Mouse (Mus musculus): ENCODE results near the gene Mlf2. TPM values are rescaled to one million over a fixed set of nuclear protein-coding genes. Genes with fewer than 3 reads are reported as not detected.

Mlf2 gene
- polyA plus RNA-seq, 1 experiment from 2014 or later: 288 TPM

DNA sequence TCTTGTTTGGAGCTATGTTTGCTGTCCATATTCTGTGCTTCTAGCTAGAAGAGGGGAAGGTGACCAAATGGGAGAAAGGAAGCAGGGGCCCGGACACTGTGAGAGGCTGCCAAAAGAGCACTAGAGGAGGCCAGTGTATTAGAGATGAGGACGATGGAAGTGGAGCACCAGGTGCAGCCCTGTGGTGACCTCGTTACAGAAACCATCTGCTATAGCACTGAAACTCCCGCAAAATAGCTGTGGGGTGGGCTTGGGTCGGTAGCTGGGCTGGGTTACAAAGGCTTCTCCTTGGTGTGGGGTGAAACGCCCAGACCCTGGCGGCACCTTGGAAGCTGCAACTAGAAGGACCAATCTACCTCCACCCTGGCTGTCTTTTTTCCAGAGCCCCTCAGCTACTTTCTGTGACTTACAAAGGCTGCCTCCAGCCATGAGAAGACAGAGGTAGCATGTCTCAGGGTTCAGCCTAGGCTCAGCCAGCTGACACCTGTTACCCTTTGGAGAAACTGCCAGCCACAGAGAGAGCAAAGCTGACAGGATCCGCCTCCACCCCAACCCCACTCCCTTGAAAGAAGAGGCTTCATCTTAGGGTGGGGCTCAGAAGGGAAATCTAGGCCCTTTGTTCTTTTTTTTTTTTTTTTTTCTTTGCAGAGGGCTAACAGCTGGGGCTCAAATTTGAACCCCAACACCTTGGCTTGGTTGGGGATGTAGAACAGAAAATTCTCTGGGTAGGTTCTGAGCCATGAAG, 31.0 kb upstream of the Mlf2 start:
- WGBS: 55% methylated on average over 8 of the region's 8 CpGs
- H3K4me2 ChIP-seq: no peak overlapping the region
- H3K36me3 ChIP-seq: no peaks in the 10 kb centered on the region
- no peak overlapping the region for H3K4me3 ChIP-seq
- no peak overlapping the region for H3K9ac ChIP-seq
- ATAC-seq (ENCODE audit: extremely low read depth, insufficient number of reproducible peaks, low FRiP score, low TSS enrichment): no peak
- no peak overlapping the region for H3K27ac ChIP-seq (replicated peaks)
- H3K27me3 ChIP-seq (replicated peaks): no peaks in the 10 kb centered on the region
- H3K9me3 ChIP-seq: no peaks in the 10 kb centered on the region
- peaks cover 9% of the 10 kb centered on the region for H3K4me1 ChIP-seq

DNA sequence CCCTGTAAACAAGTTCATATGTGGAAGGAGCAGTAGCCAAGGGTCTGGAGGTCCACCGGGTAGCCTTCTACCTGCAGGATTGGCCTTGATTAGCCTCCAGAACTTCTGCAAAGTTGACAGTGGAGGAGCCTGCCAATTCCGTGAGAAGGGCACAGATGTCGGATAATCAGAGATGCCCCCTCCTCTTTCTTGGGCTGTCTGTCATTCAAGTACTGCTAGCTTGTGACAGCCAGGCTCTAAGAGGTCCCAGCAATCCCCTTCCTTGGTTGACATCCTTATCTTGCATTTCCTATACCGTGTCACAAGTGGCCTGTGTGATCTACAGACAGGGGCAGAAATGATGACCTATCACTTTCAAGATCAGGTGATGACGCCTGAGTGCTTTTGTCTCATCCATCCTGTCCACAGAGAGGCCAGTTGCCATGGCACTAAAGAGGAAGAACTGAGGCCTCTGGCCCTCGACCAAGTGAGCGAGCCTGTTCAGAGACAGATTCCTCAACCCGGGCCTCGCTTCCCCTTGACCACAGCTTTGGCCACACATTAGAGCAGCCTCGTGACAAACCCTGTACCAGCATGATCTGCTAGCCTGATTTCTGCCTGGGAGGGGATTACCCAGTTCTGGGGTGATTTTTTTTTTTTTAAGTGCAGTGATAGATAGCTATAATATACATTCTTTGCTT, 30.2 kb upstream of the Mlf2 start:
- 0 out of 2 replicates have a peak overlapping the region, but pooled peaks have one; percentile 28 for H3K9ac ChIP-seq
- peaks cover 14% of the 10 kb centered on the region for H3K4me1 ChIP-seq
- H3K27me3 ChIP-seq (replicated peaks): no peaks in the 10 kb centered on the region
- WGBS: 27% methylated on average over 10 of the region's 10 CpGs
- H3K27ac ChIP-seq (replicated peaks): no peak overlapping the region
- H3K9me3 ChIP-seq: no peaks in the 10 kb centered on the region
- no peak for ATAC-seq (ENCODE audit: extremely low read depth, insufficient number of reproducible peaks, low FRiP score, low TSS enrichment)
- no peak overlapping the region for H3K4me2 ChIP-seq
- no peaks in the 10 kb centered on the region for H3K36me3 ChIP-seq
- H3K4me3 ChIP-seq: no peak overlapping the region

DNA sequence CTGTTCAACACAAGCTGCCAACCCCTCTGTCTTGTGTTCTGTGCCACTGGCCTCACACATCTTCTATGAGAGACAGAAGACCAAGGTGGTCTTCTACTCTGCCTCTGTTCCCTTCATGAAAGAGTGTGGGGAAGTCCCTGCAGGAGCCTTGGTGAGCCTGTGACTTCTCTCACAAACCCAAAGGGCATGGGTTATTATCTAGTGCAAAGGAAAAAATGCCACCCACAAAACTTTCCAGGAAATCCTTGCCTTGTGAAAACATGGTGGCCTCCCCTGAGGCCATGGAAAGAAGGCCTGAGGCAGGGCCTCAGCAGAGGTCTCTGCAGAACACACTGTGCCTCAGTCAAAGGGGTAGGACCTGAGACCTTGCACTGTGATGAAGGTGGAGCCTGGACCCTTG, 29.3 kb upstream of the Mlf2 start:
- Histone ChIP-seq H3K27me3 (replicated peaks) (no peaks in the 10 kb centered on the region), H3K36me3 (no peaks in the 10 kb centered on the region), H3K9me3 (no peaks in the 10 kb centered on the region), H3K4me2 (no peak overlapping the region), H3K4me1 (peaks cover 14% of the 10 kb centered on the region), H3K27ac (replicated peaks) (no peak overlapping the region), H3K4me3 (no peak overlapping the region), H3K9ac (no peak overlapping the region)
- ATAC-seq (ENCODE audit: extremely low read depth, insufficient number of reproducible peaks, low FRiP score, low TSS enrichment): no peak

DNA sequence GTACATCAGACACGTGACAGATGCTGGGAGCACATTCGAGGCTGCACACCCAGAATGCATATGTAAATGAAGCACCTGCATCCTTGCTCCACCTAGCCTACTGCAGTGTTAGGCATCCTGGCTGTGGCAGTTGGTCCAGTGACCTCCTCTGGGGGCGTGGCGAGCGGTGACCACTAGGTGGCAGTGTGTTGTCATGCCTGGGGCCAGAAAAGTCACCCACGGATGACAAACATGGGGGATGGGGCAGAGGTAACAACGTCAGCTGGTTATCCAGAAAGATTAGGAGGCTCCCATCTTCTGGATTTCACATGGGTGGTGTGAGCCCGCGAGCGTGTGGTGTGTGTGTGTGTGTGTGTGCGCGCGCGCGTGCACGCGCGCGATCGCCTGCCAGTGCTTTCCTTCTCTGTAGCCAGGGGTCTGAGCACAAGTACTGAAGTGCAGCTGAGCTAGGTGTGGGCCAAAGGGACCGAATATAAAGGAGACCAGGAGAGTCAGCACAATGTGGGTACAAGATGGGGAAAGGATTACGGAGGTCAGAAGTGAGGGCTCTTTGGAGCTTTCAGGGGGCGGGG, 27.5 kb upstream of the Mlf2 start:
- WGBS: under 1% methylated on average over 23 of the region's 23 CpGs
- no peaks in the 10 kb centered on the region for H3K36me3 ChIP-seq
- H3K27me3 ChIP-seq (replicated peaks): peaks cover 8% of the 10 kb centered on the region
- peak overlapping the region; percentile 87 for H3K4me2 ChIP-seq
- peaks cover 14% of the 10 kb centered on the region for H3K4me1 ChIP-seq
- peak overlapping the region; percentile 62 for H3K4me3 ChIP-seq
- peak overlapping the region; percentile 86 for H3K9ac ChIP-seq
- ATAC-seq (ENCODE audit: extremely low read depth, insufficient number of reproducible peaks, low FRiP score, low TSS enrichment): peak; percentile 77; the same call in 1 of the 2 replicates
- H3K27ac ChIP-seq (replicated peaks): peak overlapping the region; percentile 99
- H3K9me3 ChIP-seq: no peaks in the 10 kb centered on the region

DNA sequence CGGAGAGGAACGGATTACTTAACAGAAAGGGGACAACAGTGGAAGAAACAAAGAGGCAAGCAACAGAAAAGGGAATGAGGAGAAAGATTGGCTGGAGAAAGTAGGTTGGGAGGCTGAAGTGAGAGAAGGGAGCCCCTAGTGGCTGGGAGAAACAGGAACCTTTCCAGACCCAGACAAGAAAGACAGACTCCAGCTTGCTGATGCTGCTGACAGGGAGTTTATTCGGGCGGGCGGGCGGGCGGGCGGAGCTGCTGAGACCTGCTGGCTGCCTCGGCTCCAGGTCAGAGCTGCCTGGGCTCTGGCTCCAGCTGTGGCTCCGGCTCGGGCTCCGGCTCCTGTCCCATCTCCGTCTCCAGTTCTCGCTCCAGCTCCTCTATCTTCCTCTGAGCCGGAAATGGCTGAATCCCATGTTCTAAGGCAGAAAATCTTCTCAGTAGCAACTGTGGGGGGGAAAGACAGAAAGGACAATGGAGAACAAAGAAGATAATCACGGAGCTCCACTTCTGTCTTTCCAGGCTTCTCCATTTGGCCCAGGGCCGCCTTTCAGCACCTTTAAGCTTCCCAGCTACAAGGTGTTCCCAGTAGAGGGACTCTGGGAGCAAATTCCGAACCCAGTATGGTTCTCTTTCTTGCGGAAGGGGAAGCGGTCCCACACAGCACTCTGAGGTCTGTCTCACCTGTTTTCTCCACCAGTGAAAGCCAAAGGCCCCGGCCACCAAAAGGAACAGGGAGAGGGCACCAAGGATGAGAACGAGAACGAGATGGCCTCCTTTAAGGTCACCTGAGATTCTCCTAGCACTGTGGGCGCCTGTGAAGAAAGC, 26.8 kb upstream of the Mlf2 start:
- Histone ChIP-seq H3K9ac (peak overlapping the region; percentile 86), H3K4me2 (peak overlapping the region; percentile 87), H3K9me3 (no peaks in the 10 kb centered on the region), H3K4me3 (peak overlapping the region; percentile 62), H3K4me1 (peaks cover 14% of the 10 kb centered on the region), H3K27me3 (replicated peaks) (peaks cover 15% of the 10 kb centered on the region), H3K36me3 (no peaks in the 10 kb centered on the region), H3K27ac (replicated peaks) (peak overlapping the region; percentile 99)
- ATAC-seq (ENCODE audit: extremely low read depth, insufficient number of reproducible peaks, low FRiP score, low TSS enrichment): no peak
- 9% methylated on average over 24 of the region's 24 CpGs for WGBS

DNA sequence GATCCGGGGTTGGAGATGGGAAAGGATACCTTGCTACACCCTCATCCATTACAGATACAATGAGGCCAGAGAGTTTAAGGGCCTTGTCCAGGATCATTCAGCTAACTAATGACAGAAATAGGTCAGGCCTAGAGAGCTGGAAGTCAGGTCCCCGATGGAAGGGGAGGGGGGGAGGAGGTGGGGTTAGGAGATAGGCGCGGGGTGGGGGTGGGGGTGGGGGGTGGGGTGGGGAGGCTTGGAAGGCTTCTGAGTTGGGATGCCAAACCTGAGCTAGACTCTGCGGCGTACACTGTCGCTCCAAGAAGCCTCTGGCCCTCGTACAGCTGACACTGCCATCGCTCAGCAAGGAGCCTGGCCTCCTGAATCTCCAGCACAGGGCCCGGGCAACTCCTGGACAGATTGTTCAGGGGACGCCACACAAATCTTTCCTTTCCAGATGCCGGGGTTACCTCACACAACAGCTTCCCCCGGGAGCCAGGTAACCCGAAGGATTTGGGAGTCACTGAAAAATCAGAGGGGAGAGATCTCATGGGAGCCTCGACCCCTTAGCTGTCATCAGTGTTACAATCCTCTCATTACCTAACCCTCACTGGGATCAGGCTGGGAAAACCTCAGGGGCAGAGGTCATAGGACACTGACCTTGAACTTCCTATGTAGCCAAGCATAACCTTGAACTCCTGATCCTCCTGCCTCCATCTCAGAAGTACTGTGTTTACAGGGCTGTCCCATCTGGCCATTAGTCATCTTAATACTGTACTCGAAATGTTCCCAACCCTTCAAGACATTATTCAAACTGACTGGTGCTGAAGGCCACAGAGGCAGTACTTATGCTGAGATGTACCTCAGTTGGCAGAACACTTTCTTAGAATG, 26.0 kb upstream of the Mlf2 start:
- Histone ChIP-seq H3K9me3 (no peaks in the 10 kb centered on the region), H3K4me3 (peak overlapping the region; percentile 62), H3K4me1 (peaks cover 21% of the 10 kb centered on the region), H3K27ac (replicated peaks) (peak overlapping the region; percentile 99), H3K9ac (peak overlapping the region; percentile 86), H3K4me2 (peak overlapping the region; percentile 87), H3K36me3 (no peaks in the 10 kb centered on the region), H3K27me3 (replicated peaks) (peaks cover 23% of the 10 kb centered on the region)
- WGBS: 36% methylated on average over 13 of the region's 16 CpGs
- ATAC-seq (ENCODE audit: extremely low read depth, insufficient number of reproducible peaks, low FRiP score, low TSS enrichment): no peak

DNA sequence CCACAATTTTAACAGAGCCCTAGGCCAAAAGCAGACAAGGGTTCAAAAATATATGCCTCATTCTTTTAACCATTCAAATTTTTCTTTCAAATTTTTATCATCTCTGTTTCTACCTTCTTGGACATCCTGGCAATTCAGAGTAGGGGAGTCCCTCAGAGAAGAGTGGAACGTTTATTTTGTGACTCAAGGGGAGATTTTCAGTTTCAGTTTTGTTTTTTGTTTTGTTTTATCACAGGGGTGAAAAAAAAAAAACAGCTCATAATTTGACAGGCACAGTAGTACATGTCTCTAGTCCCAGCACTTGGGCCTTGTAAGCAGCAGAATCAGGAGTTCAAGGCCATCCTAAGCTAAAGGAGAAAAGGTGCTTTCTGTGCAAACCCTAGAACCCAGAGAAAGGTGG, 23.4 kb upstream of the Mlf2 start:
- no peak overlapping the region for H3K9ac ChIP-seq
- 76% methylated on average over 1 of the region's 1 CpGs for WGBS
- peaks cover 39% of the 10 kb centered on the region for H3K4me1 ChIP-seq
- H3K27me3 ChIP-seq (replicated peaks): peaks cover 32% of the 10 kb centered on the region
- no peak for ATAC-seq (ENCODE audit: extremely low read depth, insufficient number of reproducible peaks, low FRiP score, low TSS enrichment)
- peaks cover 6% of the 10 kb centered on the region for H3K36me3 ChIP-seq
- H3K9me3 ChIP-seq: no peaks in the 10 kb centered on the region
- H3K4me3 ChIP-seq: no peak overlapping the region
- no peak overlapping the region for H3K4me2 ChIP-seq
- no peak overlapping the region for H3K27ac ChIP-seq (replicated peaks)

DNA sequence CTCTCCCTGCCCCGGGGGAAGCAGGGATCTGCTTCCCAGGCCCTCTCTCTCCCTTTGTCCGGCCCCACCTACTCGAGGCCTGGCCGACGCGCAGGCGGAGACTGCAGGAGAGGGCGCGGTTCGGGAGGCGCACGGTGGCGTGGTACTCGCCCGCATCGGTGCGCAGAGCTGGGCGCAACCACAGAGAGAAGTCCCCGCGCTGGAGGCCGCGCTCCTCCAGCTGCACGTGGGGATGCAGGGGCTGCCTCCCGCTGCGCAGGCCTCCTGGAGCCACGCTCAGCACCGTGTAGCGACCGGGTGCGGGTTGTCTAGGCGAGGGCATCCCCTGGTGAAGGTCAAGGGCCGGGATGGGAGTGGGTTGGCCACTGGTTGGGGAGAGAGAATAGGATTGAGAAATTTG, 21.2 kb upstream of the Mlf2 start:
- Histone ChIP-seq H3K9ac (peak overlapping the region; percentile 75), H3K4me3 (peak overlapping the region; percentile 34), H3K36me3 (peaks cover 28% of the 10 kb centered on the region), H3K27me3 (replicated peaks) (peaks cover 32% of the 10 kb centered on the region), H3K4me1 (peaks cover 51% of the 10 kb centered on the region), H3K4me2 (peak overlapping the region; percentile 64), H3K27ac (replicated peaks) (no peak overlapping the region), H3K9me3 (no peaks in the 10 kb centered on the region)
- ATAC-seq (ENCODE audit: extremely low read depth, insufficient number of reproducible peaks, low FRiP score, low TSS enrichment): no peak
- WGBS: 5% methylated on average over 32 of the region's 32 CpGs

DNA sequence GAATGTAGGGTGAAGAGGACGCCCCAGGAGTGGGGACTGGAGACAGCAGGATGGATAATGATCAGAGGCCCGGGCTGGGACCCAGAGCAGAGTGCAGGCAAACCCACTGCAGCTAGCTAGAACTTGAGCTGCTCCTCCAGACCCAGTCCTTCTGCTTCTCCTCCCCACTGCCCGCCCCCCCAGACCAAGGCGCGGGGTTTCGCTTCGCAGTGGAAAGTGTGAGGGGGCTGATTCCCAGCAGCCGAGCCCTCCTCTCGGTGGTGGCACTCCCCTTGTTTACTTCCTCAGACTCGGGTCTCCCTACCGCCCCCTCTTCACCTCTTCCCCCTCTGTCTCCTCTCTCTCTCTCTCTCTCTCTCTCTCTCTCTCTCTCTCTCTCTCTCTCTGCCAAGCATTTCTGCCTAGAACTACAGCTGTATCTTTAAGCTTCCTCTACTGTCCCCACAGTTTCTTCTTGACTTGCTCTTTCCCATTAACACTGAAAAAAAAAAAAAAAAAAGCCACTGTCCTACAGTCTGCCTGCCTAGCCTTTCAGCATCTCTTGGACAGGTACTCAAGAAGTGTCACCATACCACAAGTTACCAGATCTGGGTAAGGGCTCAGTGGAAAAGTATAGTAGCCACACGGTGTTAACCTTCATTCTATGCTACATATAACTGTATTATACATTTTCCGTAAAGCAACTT, 19.5 kb upstream of the Mlf2 start, which contains the start of gene Lag3:
Gene Lag3, minus strand, starts transcription at position 173 of the 686 bp plus-strand sequence.
- no peak within 1 kb of the TSS for H3K27ac ChIP-seq (replicated peaks)
- no peaks in the 10 kb centered on the region for H3K9me3 ChIP-seq
- H3K4me2 ChIP-seq: peak within 1 kb of the TSS; percentile 52
- peaks cover 29% of the 10 kb centered on the region for H3K36me3 ChIP-seq
- no peak for ATAC-seq (ENCODE audit: extremely low read depth, insufficient number of reproducible peaks, low FRiP score, low TSS enrichment)
- peaks cover 32% of the 10 kb centered on the region for H3K27me3 ChIP-seq (replicated peaks)
- H3K4me3 ChIP-seq: no peak within 1 kb of the TSS
- H3K9ac ChIP-seq: peak within 1 kb of the TSS; percentile 75
- peaks cover 59% of the 10 kb centered on the region for H3K4me1 ChIP-seq
- WGBS: 18% methylated on average over 12 of the region's 13 CpGs

DNA sequence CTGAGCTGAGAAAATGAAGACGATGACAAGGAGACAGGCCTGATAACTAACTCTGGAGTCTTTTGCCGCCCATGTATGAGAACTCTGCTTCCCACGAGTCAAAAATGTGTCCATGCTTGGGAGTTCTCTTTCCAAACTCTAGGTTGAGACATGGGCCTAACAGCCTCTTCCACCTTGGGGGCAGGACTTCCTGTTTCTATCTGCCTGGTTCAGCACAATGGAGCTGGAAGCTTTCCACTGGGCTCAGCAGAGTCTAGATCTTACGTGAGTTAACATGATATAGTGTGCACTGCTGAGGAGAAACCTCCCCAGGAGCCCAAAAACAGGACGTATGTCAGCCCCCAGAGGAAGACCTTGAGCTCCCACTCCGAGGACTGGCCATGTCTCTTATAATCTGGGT, 18.0 kb upstream of the Mlf2 start:
- H3K4me1 ChIP-seq: peaks cover 61% of the 10 kb centered on the region
- no peak overlapping the region for H3K4me2 ChIP-seq
- peaks cover 29% of the 10 kb centered on the region for H3K36me3 ChIP-seq
- H3K9me3 ChIP-seq: no peaks in the 10 kb centered on the region
- no peak for ATAC-seq (ENCODE audit: extremely low read depth, insufficient number of reproducible peaks, low FRiP score, low TSS enrichment)
- WGBS: 58% methylated on average over 6 of the region's 6 CpGs
- peak overlapping the region; percentile 21; the same call in 1 of the 2 replicates for H3K27ac ChIP-seq (replicated peaks)
- H3K9ac ChIP-seq: no peak overlapping the region
- H3K27me3 ChIP-seq (replicated peaks): peaks cover 28% of the 10 kb centered on the region
- no peak overlapping the region for H3K4me3 ChIP-seq

Data from heart, embryonic 13.5 days (tissue).